Mouse (Mus musculus): Measurements from ENCODE around the gene Dgat2l6. TPM values are rescaled to one million over a fixed set of nuclear protein-coding genes. Genes with fewer than 3 reads are reported as not detected.

Gene Dgat2l6
- polyA plus RNA-seq (2014; fragmentation: Nextera tagmentation; extraction: Ambion mirVana) = not detected in 2 replicates

GRCm38 (mm10) chrX:100524471-100524870 lies at the start of gene Dgat2l6:
Dgat2l6 (plus strand) TSS chrX:100524838.
- no peak within 1 kb of the TSS for H3K4me2 ChIP-seq (ENCODE audit: low read length)
- no peak within 1 kb of the TSS for H3K9ac ChIP-seq (ENCODE audit: low read length)
- DNase-seq (ENCODE audit: low spot score) (no peak), ATAC-seq (no peak)
- 58% methylated on average over 4 of the region's 4 CpGs for WGBS
- H3K9me3 ChIP-seq (replicated peaks; ENCODE audit: control insufficient read depth, low read length) = no peaks in the 10 kb centered on the region
- H3K4me1 ChIP-seq (ENCODE audit: control insufficient read depth, insufficient read depth, low read length) = no peaks in the 10 kb centered on the region
- H3K27me3 ChIP-seq (replicated peaks; ENCODE audit: control insufficient read depth, insufficient read depth, low read length) = no peaks in the 10 kb centered on the region
- no peaks in the 10 kb centered on the region for H3K36me3 ChIP-seq (ENCODE audit: control insufficient read depth, insufficient read depth, low read length)
- no peak within 1 kb of the TSS for H3K27ac ChIP-seq (ENCODE audit: low read depth, low read length)
- no peak within 1 kb of the TSS for H3K4me3 ChIP-seq (ENCODE audit: low read depth, low read length)

GRCm38 (mm10) chrX:100475569-100476223 lies 48.9 kb upstream of the Dgat2l6 start:
- no peak for DNase-seq (ENCODE audit: low spot score)
- Histone ChIP-seq H3K4me2 (ENCODE audit: low read length) (no peak overlapping the region), H3K36me3 (ENCODE audit: control insufficient read depth, insufficient read depth, low read length) (no peaks in the 10 kb centered on the region), H3K27ac (ENCODE audit: low read depth, low read length) (no peak overlapping the region), H3K4me3 (ENCODE audit: low read depth, low read length) (no peak overlapping the region), H3K9me3 (replicated peaks; ENCODE audit: control insufficient read depth, low read length) (no peaks in the 10 kb centered on the region), H3K4me1 (ENCODE audit: control insufficient read depth, insufficient read depth, low read length) (no peaks in the 10 kb centered on the region), H3K9ac (ENCODE audit: low read length) (no peak overlapping the region), H3K27me3 (replicated peaks; ENCODE audit: control insufficient read depth, insufficient read depth, low read length) (no peaks in the 10 kb centered on the region)
- 71% methylated on average over 4 of the region's 4 CpGs for WGBS
- no peak for ATAC-seq

- H3K4me3 ChIP-seq (ENCODE audit: low read depth, low read length) = no peak overlapping the region
- WGBS = 38% methylated on average over 3 of the region's 3 CpGs
- H3K9ac ChIP-seq (ENCODE audit: low read length) = no peak overlapping the region
- DNase-seq (ENCODE audit: low spot score) = peak; percentile 59
- no peak overlapping the region for H3K4me2 ChIP-seq (ENCODE audit: low read length)
- no peaks in the 10 kb centered on the region for H3K27me3 ChIP-seq (replicated peaks; ENCODE audit: control insufficient read depth, insufficient read depth, low read length)
- H3K27ac ChIP-seq (ENCODE audit: low read depth, low read length) = no peak overlapping the region
- H3K36me3 ChIP-seq (ENCODE audit: control insufficient read depth, insufficient read depth, low read length) = no peaks in the 10 kb centered on the region
- peak; percentile 78 for ATAC-seq
- H3K9me3 ChIP-seq (replicated peaks; ENCODE audit: control insufficient read depth, low read length) = no peaks in the 10 kb centered on the region
- no peaks in the 10 kb centered on the region for H3K4me1 ChIP-seq (ENCODE audit: control insufficient read depth, insufficient read depth, low read length)
Observed at GRCm38 (mm10) chrX:100480317-100480716, 44.3 kb upstream of the Dgat2l6 start.

- H3K9ac ChIP-seq (ENCODE audit: low read length) = peak overlapping the region; percentile 25; the same call in 1 of the 2 replicates
- no peaks in the 10 kb centered on the region for H3K36me3 ChIP-seq (ENCODE audit: control insufficient read depth, insufficient read depth, low read length)
- DNase-seq (ENCODE audit: low spot score) = no peak
Observed at GRCm38 (mm10) chrX:100493500-100494067, 31.1 kb upstream of the Dgat2l6 start.

GRCm38 (mm10) chrX:100494068-100494978 lies 30.3 kb upstream of the Dgat2l6 start, which contains the start of gene Igbp1:
Igbp1 (plus strand) TSS chrX:100494291.
- Histone ChIP-seq H3K36me3 (ENCODE audit: control insufficient read depth, insufficient read depth, low read length) (no peaks in the 10 kb centered on the region), H3K9me3 (replicated peaks; ENCODE audit: control insufficient read depth, low read length) (no peaks in the 10 kb centered on the region), H3K4me1 (ENCODE audit: control insufficient read depth, insufficient read depth, low read length) (0 out of 2 replicates have a peak, but pooled peaks cover 5% of the 10 kb centered on the region), H3K4me2 (ENCODE audit: low read length) (peak within 1 kb of the TSS; percentile 62), H3K27me3 (replicated peaks; ENCODE audit: control insufficient read depth, insufficient read depth, low read length) (no peaks in the 10 kb centered on the region), H3K9ac (ENCODE audit: low read length) (peak within 1 kb of the TSS; percentile 52), H3K4me3 (ENCODE audit: low read depth, low read length) (peak within 1 kb of the TSS; percentile 48), H3K27ac (ENCODE audit: low read depth, low read length) (no peak within 1 kb of the TSS)
- ATAC-seq (peak; percentile 99), DNase-seq (ENCODE audit: low spot score) (peak; percentile 96)
- 34% methylated on average over 32 of the region's 32 CpGs for WGBS

More at GRCm38 (mm10) chrX:100493500-100494067, 31.1 kb upstream of the Dgat2l6 start:
- Histone ChIP-seq H3K27ac (ENCODE audit: low read depth, low read length) (no peak overlapping the region), H3K27me3 (replicated peaks; ENCODE audit: control insufficient read depth, insufficient read depth, low read length) (no peaks in the 10 kb centered on the region), H3K4me3 (ENCODE audit: low read depth, low read length) (peak overlapping the region; percentile 48), H3K4me1 (ENCODE audit: control insufficient read depth, insufficient read depth, low read length) (0 out of 2 replicates have a peak, but pooled peaks cover 5% of the 10 kb centered on the region), H3K4me2 (ENCODE audit: low read length) (peak overlapping the region; percentile 47), H3K9me3 (replicated peaks; ENCODE audit: control insufficient read depth, low read length) (no peaks in the 10 kb centered on the region)
- ATAC-seq = peak; percentile 25; the same call in 1 of the 2 replicates
- WGBS = 32% methylated on average over 22 of the region's 22 CpGs

- Histone ChIP-seq H3K4me2 (ENCODE audit: low read length) (no peak overlapping the region), H3K9ac (ENCODE audit: low read length) (no peak overlapping the region), H3K27me3 (replicated peaks; ENCODE audit: control insufficient read depth, insufficient read depth, low read length) (no peaks in the 10 kb centered on the region), H3K9me3 (replicated peaks; ENCODE audit: control insufficient read depth, low read length) (no peaks in the 10 kb centered on the region), H3K27ac (ENCODE audit: low read depth, low read length) (no peak overlapping the region), H3K4me3 (ENCODE audit: low read depth, low read length) (no peak overlapping the region), H3K36me3 (ENCODE audit: control insufficient read depth, insufficient read depth, low read length) (peaks cover 16% of the 10 kb centered on the region; the same call in 1 of the 2 replicates), H3K4me1 (ENCODE audit: control insufficient read depth, insufficient read depth, low read length) (no peaks in the 10 kb centered on the region)
- ATAC-seq (no peak), DNase-seq (ENCODE audit: low spot score) (no peak)
- 78% methylated on average over 5 of the region's 5 CpGs for WGBS
Observed at GRCm38 (mm10) chrX:100504175-100504851, 20.3 kb upstream of the Dgat2l6 start.

GRCm38 (mm10) chrX:100508164-100508563 lies 16.5 kb upstream of the Dgat2l6 start:
- ATAC-seq (no peak), DNase-seq (ENCODE audit: low spot score) (no peak)
- Histone ChIP-seq H3K4me3 (ENCODE audit: low read depth, low read length) (no peak overlapping the region), H3K9ac (ENCODE audit: low read length) (no peak overlapping the region), H3K4me1 (ENCODE audit: control insufficient read depth, insufficient read depth, low read length) (no peaks in the 10 kb centered on the region), H3K4me2 (ENCODE audit: low read length) (no peak overlapping the region), H3K27me3 (replicated peaks; ENCODE audit: control insufficient read depth, insufficient read depth, low read length) (no peaks in the 10 kb centered on the region), H3K9me3 (replicated peaks; ENCODE audit: control insufficient read depth, low read length) (no peaks in the 10 kb centered on the region), H3K27ac (ENCODE audit: low read depth, low read length) (no peak overlapping the region), H3K36me3 (ENCODE audit: control insufficient read depth, insufficient read depth, low read length) (peaks cover 16% of the 10 kb centered on the region; the same call in 1 of the 2 replicates)
- WGBS = 86% methylated on average over 4 of the region's 4 CpGs

- Histone ChIP-seq H3K4me3 (ENCODE audit: low read depth, low read length) (no peak overlapping the region), H3K4me2 (ENCODE audit: low read length) (no peak overlapping the region), H3K9ac (ENCODE audit: low read length) (no peak overlapping the region), H3K36me3 (ENCODE audit: control insufficient read depth, insufficient read depth, low read length) (peaks cover 14% of the 10 kb centered on the region; the same call in 1 of the 2 replicates), H3K27me3 (replicated peaks; ENCODE audit: control insufficient read depth, insufficient read depth, low read length) (no peaks in the 10 kb centered on the region), H3K27ac (ENCODE audit: low read depth, low read length) (no peak overlapping the region), H3K9me3 (replicated peaks; ENCODE audit: control insufficient read depth, low read length) (no peaks in the 10 kb centered on the region), H3K4me1 (ENCODE audit: control insufficient read depth, insufficient read depth, low read length) (no peaks in the 10 kb centered on the region)
- 83% methylated on average over 3 of the region's 3 CpGs for WGBS
- DNase-seq (ENCODE audit: low spot score) = no peak
- ATAC-seq = no peak
Observed at GRCm38 (mm10) chrX:100509921-100510320, 14.7 kb upstream of the Dgat2l6 start.

Data from forebrain, embryonic 14.5 days (tissue).